Mouse (Mus musculus): ENCODE measurements around the gene Prex1. TPM values are rescaled to one million over a fixed set of nuclear protein-coding genes. Genes with fewer than 3 reads are reported as not detected.

Prex1 gene
- total and polyA plus RNA-seq, 3 experiments: 5.5 to 19.5 (median 18.5) TPM

DNA sequence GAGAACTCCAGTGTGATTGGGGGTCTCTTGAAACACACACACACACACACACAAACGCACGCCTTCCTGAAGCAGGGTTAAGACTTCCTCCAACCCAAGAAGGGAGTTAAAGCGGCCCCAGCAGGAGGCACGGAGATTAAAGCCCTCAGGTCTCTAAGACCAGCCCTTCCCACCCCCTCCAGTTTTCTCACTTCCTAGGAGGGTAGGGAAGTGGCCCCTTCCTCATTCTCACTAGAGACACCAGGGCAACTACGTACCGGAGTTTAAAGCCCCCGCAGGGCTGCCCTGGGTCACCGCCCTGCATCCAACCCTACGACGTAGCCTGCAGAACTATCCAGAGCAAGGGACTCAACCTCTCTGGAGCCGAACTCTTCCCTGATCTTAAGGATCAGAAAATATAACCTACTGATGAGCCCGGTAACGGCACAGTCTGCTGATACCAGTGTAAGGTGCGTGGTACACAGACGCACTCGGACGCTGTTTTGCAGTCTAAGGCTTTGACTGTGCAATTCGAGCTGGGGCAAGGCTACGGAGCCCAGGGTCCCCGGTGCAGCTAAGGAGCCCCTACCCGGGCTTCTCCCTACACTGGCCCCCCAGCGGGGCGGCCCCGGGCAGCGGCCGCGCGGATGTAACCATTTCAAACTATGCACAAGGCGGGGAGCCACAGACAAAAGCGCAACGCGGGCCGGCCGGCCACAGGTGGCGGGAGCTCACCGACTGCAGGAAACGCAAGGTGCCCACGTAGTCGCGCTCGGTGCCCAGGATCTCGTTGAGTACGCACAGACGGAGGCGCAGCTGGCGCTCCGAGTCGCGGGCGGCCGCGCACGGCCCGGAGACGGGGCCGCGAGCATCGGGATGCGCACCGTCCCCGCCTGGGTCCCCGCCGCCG, 587 bp downstream of the Prex1 start:
- no peaks in the 10 kb centered on the region for H3K27me3 ChIP-seq (replicated peaks)
- in situ Hi-C loops (cut with MboI; ENCODE audit: low pct_ligation_motif_present, low pct_unique_long_range_greater_than_20kb, low sequenced_read_pairs) (loop anchor here (5.0 to 10.0 kb wide), 2 partner anchors 86 to 118 kb away; no protein-coding TSS in a partner anchor), dilution Hi-C loops (cut with MboI; ENCODE audit: extremely low pct_ligation_motif_present, extremely low pct_unique_long_range_greater_than_20kb, low sequenced_read_pairs) (no loop called here)

DNA sequence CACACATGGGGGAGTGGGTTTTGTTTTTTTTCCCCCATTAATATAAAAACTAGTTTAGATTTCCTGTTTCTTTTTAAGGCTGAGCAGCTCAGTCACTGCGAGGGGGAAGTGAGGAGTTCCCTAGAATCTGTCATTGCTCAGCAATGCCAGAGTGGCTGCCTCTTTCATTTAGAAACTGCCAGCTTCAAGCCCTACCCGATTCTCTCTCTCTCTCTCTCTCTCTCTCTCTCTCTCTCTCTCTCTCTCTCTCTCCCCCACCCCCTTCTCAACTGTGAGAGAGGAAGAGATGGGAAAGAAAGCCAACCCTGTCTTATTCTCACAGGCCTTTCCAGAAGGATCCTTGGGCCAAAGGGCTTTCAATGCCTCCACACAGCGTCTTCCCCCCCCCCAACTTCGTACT, 1.3 kb downstream of the Prex1 start:
- Histone ChIP-seq H3K9ac (ENCODE audit: insufficient read depth, low read depth) (peak overlapping the region; percentile 75; the same call in 1 of the 2 replicates), H3K4me2 (ENCODE audit: insufficient read depth, low read depth, poor library complexity, severe bottlenecking) (peak overlapping the region; percentile 89), H3K27ac (ENCODE audit: insufficient read depth, low read depth) (no peak overlapping the region), H3K4me3 (replicated peaks in 1 of 3; ENCODE audit: low read depth in 2 of 3, low read length in 2 of 3, poor library complexity in 1 of 3) (peak overlapping the region; percentile 28 to 93 (median 92)), H3K79me2 (replicated peaks; ENCODE audit: control insufficient read depth, extremely low read depth, insufficient read depth, poor library complexity, severe bottlenecking) (no peaks in the 10 kb centered on the region; the same call in 1 of the 2 replicates), H3K4me1 (ENCODE audit: control insufficient read depth in 1 of 2, insufficient read depth in 2 of 2) (peaks cover 23 to 78% of the 10 kb centered on the region in 2 experiments), H3K36me3 (replicated peaks in 1 of 2; ENCODE audit: control insufficient read depth in 1 of 2, insufficient read depth in 1 of 2, low read length in 1 of 2) (peaks cover 0 to 30% of the 10 kb centered on the region in 2 experiments), H3K27me3 (replicated peaks) (no peaks in the 10 kb centered on the region), H3K9me3 (replicated peaks; ENCODE audit: low read length) (peaks cover 5% of the 10 kb centered on the region)
- no peak for DNase-seq (ENCODE audit: extremely low read depth)
- in situ Hi-C loops (cut with MboI; ENCODE audit: low pct_ligation_motif_present, low pct_unique_long_range_greater_than_20kb, low sequenced_read_pairs) (loop anchor here (5.0 to 10.0 kb wide), 2 partner anchors 85 to 118 kb away; no protein-coding TSS in a partner anchor), dilution Hi-C loops (cut with MboI; ENCODE audit: extremely low pct_ligation_motif_present, extremely low pct_unique_long_range_greater_than_20kb, low sequenced_read_pairs) (no loop called here)
- TF ChIP-seq JUND (conservative IDR thresholded peaks at IDR 0.05; ENCODE audit: low read depth, low read length) (peak; percentile 19; the same call in 1 of the 2 replicates), RCOR1 (conservative IDR thresholded peaks at IDR 0.05; ENCODE audit: low read depth, low read length) (0 out of 2 replicates have a peak, but pooled peaks have one; percentile 27), JUN (IDR thresholded peaks at IDR 0.05; ENCODE audit: insufficient read depth, low read depth, low read length) (no peak), POLR2AphosphoS2 (IDR thresholded peaks at IDR 0.05; ENCODE audit: low read depth, low read length) (no peak), CHD2 (IDR thresholded peaks at IDR 0.05; ENCODE audit: low read length) (peak; percentile 41; the same call in 1 of the 2 replicates), ZNF384 (IDR thresholded peaks at IDR 0.05; ENCODE audit: low read depth, low read length) (peak; percentile 19; the same call in 1 of the 2 replicates), ZC3H11A (IDR thresholded peaks at IDR 0.05; ENCODE audit: low read depth, low read length) (no peak), MXI1 (IDR thresholded peaks at IDR 0.05; ENCODE audit: low read depth, low read length) (peak; percentile 14; the same call in 1 of the 2 replicates), NRF1 (IDR thresholded peaks at IDR 0.05; ENCODE audit: low read depth, low read length) (no peak), ETS1 (conservative IDR thresholded peaks at IDR 0.05; ENCODE audit: low read depth, low read length) (peak; percentile 26; the same call in 1 of the 2 replicates), PAX5 (IDR thresholded peaks at IDR 0.05; ENCODE audit: low read length) (no peak), MAZ (IDR thresholded peaks at IDR 0.05; ENCODE audit: low read depth, low read length) (0 out of 2 replicates have a peak, but pooled peaks have one; percentile 13), IRF4 (IDR thresholded peaks at IDR 0.05; ENCODE audit: low read depth, low read length) (peak; percentile 13; the same call in 1 of the 2 replicates), HCFC1 (IDR thresholded peaks at IDR 0.05; ENCODE audit: low read depth, low read length) (no peak), SIN3A (IDR thresholded peaks at IDR 0.05; ENCODE audit: low read length) (peak; percentile 68; the same call in 1 of the 2 replicates), BHLHE40 (IDR thresholded peaks at IDR 0.05; ENCODE audit: low read depth, low read length) (no peak), EP300 (IDR thresholded peaks at IDR 0.05; ENCODE audit: low read length) (0 out of 2 replicates have a peak, but pooled peaks have one; percentile 12), MYC (IDR thresholded peaks at IDR 0.05; ENCODE audit: low read depth, low read length) (0 out of 2 replicates have a peak, but pooled peaks have one; percentile 15), ZKSCAN1 (IDR thresholded peaks at IDR 0.05; ENCODE audit: borderline replicate concordance, low read depth, low read length) (no peak), E2F4 (IDR thresholded peaks at IDR 0.05; ENCODE audit: insufficient replicate concordance, low read depth, low read length) (no peak)

More for the DNA sequence above, 587 bp downstream of the Prex1 start:
- peak overlapping the region; percentile 83 to 93 (median 92) for H3K4me3 ChIP-seq (replicated peaks in 1 of 3; ENCODE audit: low read depth in 2 of 3, low read length in 2 of 3, poor library complexity in 1 of 3)
- H3K9me3 ChIP-seq (replicated peaks; ENCODE audit: low read length): peaks cover 5% of the 10 kb centered on the region
- peak; percentile 56 for DNase-seq (ENCODE audit: extremely low read depth)
- H3K9ac ChIP-seq (ENCODE audit: insufficient read depth, low read depth): peak overlapping the region; percentile 75
- H3K79me2 ChIP-seq (replicated peaks; ENCODE audit: control insufficient read depth, extremely low read depth, insufficient read depth, poor library complexity, severe bottlenecking): no peaks in the 10 kb centered on the region; the same call in 1 of the 2 replicates
- peaks cover 29 to 81% of the 10 kb centered on the region in 2 experiments for H3K4me1 ChIP-seq (ENCODE audit: control insufficient read depth in 1 of 2, insufficient read depth in 2 of 2)
- H3K4me2 ChIP-seq (ENCODE audit: insufficient read depth, low read depth, poor library complexity, severe bottlenecking): peak overlapping the region; percentile 89
- H3K36me3 ChIP-seq (replicated peaks in 1 of 2; ENCODE audit: control insufficient read depth in 1 of 2, insufficient read depth in 1 of 2, low read length in 1 of 2): peaks cover 0 to 25% of the 10 kb centered on the region in 2 experiments
- TF ChIP-seq SMC3 (IDR thresholded peaks at IDR 0.05; ENCODE audit: low read depth, low read length): no peak; the same call in 1 of the 2 replicates
- no peak for TF ChIP-seq KAT2A (IDR thresholded peaks at IDR 0.05; ENCODE audit: insufficient replicate concordance, low read length)
- TF ChIP-seq NRF1 (IDR thresholded peaks at IDR 0.05; ENCODE audit: low read depth, low read length): no peak
- no peak for TF ChIP-seq CTCF (conservative IDR thresholded peaks at IDR 0.05 in 1 of 2, IDR thresholded peaks at IDR 0.05 in 1 of 2; ENCODE audit: low read depth in 2 of 2, low read length in 2 of 2)
- TF ChIP-seq ELF1 (IDR thresholded peaks at IDR 0.05; ENCODE audit: low read depth, low read length): 0 out of 2 replicates have a peak, but pooled peaks have one; percentile 17
- no peak for TF ChIP-seq GABPA (IDR thresholded peaks at IDR 0.05; ENCODE audit: insufficient replicate concordance, low read depth, low read length)
- no peak for TF ChIP-seq EP300 (IDR thresholded peaks at IDR 0.05; ENCODE audit: low read length)
- TF ChIP-seq TCF12 (IDR thresholded peaks at IDR 0.05; ENCODE audit: low read depth, low read length): peak; percentile 54; the same call in 1 of the 2 replicates
- peak overlapping the region; percentile 44 for H3K27ac ChIP-seq (ENCODE audit: insufficient read depth, low read depth)
